Mouse (Mus musculus) brain, adult 2 months (tissue): ENCODE data around the gene Klhl10.

Experiments used
- DNase-seq: peaks from one replicate; pipeline ENCODE4 v3.0.0; 2011; ENCODE audit warnings: low read depth, low spot score

Gene Klhl10

DNA sequence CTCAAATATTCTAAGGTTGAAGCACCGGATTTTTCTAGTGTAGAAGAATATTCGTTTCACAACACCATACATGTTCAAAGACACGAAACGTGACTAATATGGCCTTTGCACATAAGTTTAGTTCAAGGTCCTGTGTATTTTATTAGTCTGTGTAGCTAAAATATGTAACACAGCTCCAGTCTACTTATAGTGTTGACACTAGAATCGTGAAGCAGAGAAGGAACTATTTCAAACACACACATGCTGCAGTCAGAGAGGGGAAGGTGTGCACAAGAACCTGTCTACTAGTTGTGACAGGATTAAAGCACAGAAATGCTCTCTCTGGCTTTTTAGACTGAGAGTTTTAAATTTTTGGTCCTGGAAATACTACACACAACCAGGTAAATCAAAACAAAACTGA lies 16.0 kb downstream of the Klhl10 start:
- no peak for DNase-seq

DNA sequence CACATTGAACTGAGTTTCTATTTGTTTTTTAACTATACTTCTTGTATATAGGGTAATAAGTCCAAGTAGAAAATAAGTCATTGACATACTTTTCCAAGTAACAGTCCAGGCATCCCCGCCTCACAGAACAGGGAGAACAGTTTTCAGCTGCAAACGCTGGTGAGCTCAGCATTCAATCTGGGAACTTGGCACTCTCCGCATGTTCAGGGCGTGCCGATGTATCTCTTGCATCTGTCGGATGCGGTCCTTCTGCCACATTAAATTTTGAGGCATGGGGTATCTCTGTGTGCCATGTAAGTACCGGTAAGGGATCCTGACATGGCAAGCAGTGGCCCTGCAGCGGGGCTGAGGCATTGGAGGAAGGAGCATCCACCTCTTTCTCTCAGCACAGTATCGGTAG lies 21.0 kb downstream of the Klhl10 start:
- peak; percentile 71 for DNase-seq

DNA sequence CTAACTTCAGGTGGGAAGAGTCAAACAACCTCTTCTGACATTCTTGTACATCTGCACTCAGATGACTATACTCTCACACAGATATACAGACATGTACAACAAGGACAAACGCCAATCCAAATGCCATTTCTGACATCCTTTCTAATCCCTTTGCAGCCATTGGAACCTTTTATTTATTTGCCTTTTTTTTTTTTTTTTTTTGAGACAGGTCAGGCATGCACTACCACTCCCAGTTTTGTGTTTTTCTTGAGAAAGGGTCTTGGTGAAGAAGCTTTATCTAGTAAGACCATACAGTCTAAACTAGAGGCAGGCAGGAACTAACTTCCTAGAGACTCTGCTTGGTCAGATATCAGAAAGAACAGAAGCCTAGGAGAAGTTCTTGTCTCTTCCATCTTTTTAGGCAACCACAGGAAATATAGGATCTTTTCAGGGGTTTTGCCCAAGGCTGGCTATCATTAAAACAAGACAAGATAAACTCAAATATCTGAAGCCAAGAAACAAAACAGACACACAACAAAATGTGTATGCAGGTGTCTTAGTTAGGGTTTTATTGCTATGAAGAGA lies 23.6 kb downstream of the Klhl10 start:
- no peak for DNase-seq

DNA sequence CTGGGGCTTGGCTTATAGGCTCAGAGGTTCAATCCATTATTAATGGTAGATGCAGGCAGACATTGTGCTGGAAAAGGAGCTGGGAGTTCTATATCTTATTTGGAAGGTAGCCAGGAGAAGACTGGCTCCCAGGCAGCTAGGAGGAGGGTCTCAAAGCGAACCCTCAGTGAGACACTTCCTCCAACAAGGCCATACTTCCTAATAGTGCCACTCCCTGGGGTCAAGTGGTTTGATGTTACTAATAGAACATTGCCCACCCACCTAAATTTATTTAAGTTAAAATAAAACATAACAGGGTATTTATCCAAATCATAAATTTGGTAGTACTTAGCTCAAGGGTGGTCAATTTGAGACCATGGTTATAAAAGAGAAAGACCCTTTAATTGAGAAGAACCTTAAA lies 24.1 kb downstream of the Klhl10 start:
- DNase-seq, result no peak

DNA sequence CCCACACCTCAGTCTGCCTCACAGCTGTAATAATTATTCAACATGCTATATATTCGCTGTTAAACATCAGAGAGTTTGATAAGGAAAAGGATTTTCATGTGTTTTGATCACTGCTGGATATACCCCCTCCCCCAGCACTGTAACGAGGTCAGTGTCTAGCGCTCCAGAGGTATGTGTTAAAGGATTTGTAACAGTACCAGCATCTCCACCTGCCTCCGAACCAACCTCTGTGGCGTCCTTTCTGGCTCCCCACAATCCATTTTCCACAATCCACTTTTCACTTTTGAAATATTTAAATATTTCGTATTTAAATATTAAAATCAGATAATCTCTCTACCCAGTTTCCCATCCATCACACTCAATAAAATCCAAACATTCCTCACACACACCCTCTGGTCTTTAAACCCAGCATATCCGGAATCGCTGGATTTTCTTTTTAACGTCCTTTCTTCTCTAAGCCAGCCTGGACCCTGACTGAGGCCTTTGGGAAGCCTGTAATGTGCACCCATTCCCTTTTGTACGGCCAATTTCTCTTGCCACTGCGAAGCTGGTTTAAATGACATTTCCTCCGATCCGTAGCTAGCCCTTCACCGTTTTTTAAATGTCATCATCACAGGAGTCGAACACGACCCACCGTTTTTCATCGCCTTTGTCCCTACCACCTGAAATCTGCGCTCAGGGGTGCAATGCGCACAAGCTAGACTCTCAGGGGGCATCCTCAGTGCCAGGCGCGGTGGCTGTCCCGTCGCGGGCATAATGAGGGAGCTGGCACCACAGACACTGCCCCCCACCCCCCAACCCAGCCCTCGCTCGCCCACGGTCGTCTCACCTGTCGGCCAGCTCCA lies 29.9 kb downstream of the Klhl10 start:
- peak; percentile 29 for DNase-seq

DNA sequence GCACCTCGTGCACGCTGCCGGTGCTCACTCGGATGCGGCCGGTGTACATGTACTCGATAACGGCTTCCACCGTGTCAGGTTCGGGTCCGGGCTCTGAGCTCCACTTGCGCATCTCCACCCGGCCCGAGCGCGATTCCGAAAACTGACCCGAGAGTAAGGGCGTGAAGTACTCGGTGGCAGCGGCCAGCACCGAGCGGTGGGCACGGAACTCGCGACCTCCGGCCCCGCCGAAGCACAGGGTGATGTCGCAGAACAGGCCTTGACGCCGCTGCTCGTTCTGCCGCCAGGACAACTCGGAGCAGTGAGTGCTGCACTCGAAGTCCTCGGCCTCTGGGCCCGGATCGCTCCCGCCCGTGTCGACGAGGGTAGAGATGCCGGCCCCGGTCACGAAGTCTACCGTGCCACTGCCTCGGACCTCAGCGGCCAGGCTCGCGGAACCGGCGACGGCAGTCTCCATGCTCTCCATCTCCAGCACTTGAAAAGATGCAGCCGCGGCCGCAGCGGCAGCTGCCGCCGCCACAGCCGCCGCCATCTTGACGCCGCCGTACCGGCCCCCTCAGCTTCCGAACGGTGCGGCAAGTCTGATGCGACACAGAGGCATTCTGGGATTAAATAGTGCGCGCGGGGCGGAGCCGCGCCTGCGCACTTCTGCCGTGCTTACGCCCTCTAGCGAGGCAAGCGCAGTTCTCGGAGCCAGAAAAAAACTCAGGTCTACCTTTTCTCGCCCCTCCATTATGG lies 30.6 kb downstream of the Klhl10 start, which contains the start of gene Klhl11:
Gene Klhl11, minus strand, starts transcription at position 545 of the 738 bp plus-strand sequence.
- DNase-seq, result peak; percentile 95

DNA sequence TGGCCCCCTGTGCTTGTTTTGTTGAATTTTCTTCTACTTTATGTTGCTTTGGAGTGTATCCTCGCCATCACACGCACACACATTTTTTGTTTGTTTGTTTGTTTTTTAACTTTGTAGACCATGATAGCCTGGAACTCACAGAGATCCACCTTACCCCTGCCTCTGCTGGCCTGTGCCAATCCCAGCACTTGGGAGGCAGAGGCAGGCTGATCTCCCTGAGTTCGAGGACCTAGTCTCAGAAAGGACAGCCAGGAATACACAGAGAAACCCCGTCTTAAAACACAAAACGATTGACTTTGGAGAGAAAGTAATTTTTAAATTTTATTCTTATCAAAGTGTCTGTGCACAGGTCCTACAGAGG lies 31.2 kb downstream of the Klhl10 start:
- no peak for DNase-seq

DNA sequence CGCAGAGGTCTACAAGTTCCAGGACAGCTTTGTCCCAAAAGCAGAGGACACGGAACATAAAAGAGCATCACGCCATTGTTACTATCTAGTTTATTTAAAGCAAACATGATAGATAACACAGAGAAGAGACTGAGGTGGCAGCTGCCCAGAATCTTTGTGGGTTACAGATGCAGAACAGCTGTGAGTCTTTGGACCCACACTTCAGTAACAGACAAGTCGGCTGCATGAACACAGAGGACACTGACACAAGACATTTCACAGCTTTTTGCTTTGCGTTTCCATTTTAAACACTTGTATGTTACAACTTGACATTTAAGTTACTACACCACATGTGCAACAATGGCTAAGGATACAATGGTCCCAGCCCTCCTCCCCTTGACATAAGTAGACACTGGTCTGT lies 34.6 kb downstream of the Klhl10 start:
- DNase-seq, result no peak

DNA sequence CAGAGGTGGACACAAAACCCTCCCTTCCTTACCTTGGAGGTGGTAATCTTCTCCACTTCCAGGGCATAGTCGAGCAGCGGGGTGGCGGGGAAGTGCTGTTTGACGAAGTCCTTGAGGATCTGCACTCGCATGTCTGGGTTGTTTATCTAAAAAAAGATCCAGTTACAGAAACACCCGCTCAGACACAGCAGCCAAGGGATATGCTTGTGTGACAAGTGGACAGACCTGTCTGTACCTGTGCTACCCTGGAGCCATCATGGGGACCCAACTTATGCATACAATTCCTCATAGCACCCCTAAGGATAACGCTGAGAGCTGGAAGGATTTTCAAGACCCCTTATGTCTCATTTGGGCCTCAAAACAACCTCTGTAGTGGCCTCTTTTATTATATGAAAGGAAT lies 37.4 kb downstream of the Klhl10 start:
- DNase-seq, result no peak

DNA sequence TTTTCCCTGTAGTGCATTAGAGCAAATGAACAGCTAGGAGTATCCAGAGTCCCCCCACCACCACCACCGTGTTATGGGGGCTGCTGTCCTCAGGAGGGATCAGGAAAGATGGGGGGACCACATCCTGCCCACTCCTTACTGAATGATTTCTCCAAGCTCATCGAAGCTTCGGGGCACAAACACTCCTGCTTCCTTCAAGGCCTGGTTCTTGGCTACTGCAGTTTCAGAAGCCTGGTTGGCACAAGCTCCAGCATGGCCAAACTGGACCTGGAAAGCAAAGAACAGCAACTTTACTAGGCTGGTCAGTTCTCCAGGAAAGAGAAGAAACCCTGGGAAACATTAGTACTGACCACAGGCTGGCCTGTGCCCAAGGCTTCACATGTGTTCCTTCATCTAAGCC lies 42.7 kb downstream of the Klhl10 start:
- no peak for DNase-seq

DNA sequence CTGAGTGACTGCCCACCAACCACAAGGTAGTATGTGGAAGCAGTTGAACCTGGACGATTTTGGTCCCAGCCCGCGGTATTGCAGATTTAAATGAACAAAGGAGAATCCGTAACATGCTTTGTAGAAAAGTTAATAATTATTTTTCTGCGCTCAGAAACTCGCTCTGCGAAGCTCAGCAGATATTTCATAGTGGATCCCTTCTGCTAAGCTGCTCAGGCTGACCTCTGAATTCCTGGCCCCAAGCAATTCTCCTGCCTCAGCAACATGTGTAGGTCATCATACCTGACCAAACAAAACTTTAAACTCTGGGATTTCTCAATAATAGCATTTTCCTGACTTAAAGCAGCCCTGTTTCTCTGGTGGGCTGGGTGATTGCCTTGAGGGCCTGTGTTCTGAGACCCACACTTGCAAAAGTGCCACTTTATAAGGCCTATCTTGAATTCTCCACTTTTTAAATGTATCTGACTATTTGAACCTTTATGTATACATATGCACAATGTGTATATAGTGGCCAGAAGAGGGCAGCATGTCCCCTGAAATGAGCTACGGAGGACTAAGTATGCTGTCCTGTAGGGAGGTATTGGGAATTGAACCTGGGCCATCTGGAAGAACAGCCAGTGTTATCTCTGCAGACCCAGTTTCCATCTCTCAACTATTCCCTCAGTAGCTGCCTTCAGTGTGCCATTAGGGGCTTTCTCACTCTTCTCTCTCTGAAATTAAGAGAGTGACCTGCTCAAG lies 44.3 kb downstream of the Klhl10 start:
- DNase-seq, result peak; percentile 79

DNA sequence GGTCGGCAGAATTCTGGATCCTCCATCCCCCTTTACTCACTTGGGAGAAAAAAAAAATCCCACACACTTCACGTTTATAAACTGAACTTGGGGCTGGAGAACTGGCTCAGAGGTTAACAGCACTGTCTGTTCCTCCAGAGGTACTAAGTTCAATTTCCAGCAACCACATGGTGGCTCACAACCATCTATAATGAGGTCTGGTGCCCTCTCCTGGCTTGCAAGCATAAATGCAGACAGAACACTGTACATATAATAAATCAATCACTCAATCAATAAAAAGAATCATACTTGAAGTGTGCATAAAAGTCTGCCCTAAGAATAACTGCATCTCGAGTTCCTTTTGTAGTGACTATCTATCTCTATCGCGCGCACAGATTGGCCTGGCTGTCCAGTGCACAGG lies 49.2 kb downstream of the Klhl10 start:
- peak; percentile 31 for DNase-seq

DNA sequence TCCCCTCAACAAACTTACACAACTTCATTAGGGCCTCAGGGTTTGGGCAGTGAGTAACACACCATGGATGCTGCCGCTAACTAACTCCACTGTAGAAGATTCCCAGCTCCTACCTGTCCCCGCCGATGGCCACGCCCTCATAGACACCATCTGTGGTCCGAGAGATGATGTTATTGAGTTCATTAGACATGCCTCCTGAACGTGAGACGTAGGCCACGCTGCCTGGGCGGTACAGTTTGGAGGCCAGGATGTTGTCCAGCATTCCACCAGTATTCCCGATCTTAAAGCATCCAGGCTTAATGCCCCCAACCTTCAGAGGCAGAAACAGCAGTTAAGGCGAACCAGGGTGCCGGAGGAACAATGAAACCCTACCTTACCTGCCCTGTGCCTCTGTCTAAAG lies 52.1 kb downstream of the Klhl10 start:
- DNase-seq, result peak; percentile 54

DNA sequence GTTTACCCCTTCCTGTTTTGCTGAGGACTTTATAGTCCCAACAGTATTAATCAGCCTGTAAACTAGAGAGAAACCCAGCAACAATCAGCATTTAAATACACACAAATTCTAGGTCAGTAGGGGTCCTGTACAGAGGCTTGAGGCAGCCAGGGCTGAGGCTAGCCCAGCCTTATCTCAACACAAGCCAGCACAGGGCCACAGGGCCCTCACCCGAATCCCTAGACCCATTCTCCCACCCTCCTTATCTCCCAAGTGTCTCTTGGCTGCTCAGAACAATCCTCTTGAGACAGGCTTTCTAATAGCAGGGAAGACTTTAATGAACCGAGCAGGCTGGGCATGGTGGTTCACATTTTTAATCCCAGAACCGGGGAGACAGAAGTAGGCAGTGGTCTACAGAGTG lies 58.5 kb downstream of the Klhl10 start:
- DNase-seq, result no peak

DNA sequence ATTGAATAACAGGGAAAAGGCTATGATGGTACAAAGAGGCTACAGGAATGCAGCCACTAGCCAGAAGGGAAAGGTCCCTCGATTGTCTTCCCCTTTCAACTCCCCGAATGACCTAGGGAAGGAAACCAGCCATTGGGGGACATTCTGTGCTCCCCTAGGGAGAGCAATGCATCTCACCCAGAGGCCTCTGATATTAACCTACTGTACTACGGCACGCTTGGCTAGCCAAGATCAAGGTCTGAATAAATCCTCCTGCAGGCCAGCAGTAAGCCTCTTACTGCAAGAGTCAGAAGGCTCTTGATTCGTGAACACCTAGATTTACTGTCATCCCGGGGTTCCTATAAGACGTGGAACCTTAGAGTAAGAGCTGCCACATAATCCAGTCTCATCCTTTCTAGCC lies 58.9 kb downstream of the Klhl10 start:
- no peak for DNase-seq

DNA sequence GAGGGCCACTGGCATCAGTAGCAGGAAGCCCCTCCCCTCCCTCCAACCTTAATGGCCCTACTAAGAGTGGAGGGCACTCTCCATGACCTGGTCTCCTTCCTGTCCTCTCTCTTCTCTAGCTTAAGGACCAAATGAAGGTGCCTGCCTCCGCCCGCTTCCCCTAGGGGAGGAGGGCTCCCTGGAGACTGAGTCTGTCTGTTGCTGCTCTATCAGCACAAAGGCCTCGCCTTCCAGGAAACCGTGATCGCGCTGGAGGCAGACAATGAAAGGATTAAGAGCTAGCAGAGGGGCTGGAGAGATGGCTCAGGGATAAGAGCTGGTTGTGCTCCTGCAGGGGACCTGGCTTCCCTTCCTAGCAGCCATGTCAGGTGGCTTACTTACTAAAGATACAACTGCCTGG lies 59.6 kb downstream of the Klhl10 start:
- DNase-seq, result no peak

DNA sequence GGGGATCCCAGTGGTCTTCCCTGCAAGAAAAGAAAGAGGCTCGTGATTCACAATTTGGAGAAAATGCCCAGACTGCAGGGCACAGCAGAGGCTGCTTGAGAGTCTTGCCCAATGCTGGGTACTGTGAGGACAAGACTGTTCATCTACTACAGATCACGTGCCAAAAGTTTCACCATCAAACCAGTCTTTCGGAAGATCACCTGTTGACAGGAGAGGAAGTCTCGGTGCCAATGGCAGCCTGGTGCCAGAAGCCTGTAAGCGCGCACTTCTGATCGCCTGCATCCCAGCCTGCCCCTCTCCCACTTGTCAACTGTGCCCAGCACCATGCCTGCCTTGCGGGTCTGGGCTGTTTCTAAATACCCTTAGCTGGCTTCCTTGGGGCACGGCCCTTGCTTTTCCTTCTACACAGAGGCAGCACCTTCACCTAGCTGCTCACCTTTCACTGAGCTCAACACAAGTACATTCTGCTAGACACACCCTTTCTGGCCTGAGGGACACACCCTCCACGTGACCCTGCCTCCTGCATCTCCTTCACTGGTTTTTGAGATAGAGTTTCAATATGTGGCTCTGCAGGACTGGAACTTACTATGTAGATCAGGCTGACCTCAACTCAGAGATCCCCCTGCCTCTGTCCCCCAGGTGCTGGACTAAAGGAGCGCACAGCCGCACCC lies 63.4 kb downstream of the Klhl10 start:
- DNase-seq, result no peak

DNA sequence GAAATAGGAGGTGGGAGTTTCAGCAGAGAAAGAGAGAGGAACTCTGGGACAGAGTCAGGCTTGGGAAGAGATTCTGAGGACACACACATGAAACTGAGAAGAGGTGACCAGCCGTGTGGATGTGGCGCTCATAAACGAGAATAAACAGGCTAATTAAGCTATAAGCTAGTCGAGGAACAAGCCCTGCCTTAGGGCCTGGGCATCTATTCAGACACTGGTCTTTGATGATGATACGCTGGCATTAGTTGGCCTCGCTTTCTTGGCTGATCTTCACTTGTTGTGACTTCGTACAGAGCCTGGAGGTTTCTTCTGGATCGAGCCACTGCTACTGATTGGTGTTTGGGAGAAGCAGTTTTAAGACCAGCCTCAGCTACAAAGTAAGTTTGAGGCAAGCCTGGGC lies 64.3 kb downstream of the Klhl10 start:
- no peak for DNase-seq
